Mouse (Mus musculus): Measurements from ENCODE around the gene Pfdn5. TPM values are rescaled to one million over a fixed set of nuclear protein-coding genes. Genes with fewer than 3 reads are reported as not detected.

Gene Pfdn5
- 100 to 1,000 TPM; 284 to 288 TPM for total RNA-seq (2021)

DNA sequence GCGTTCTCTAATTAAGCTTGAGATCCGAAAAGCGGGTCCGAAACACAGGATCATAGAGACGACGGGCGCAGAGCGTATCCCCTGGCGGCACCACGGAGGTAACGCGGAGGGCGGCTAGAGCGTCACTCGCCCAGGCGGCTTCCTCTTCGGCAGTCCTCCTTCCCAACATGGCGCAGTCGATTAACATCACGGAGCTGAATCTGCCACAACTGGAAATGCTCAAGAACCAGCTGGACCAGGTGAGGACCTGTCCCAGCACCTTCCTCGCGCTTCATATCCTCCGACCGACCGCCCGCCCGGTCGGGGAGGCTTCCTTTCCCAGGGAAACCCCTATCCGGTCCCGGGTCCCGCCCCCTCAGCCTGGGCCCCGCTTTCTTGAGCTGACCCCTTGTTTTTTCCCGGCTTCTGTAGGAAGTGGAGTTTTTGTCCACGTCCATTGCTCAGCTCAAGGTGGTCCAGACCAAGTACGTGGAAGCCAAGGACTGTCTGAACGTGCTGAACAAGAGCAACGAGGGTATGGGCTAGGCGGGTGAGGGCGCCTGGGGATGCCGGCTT is at the start of gene Pfdn5:
TSS of gene Pfdn5 (plus strand) at position 95 of the 555 bp plus-strand sequence.
- DNase-seq (ENCODE audit: low spot score), result peak; percentile 68

DNA sequence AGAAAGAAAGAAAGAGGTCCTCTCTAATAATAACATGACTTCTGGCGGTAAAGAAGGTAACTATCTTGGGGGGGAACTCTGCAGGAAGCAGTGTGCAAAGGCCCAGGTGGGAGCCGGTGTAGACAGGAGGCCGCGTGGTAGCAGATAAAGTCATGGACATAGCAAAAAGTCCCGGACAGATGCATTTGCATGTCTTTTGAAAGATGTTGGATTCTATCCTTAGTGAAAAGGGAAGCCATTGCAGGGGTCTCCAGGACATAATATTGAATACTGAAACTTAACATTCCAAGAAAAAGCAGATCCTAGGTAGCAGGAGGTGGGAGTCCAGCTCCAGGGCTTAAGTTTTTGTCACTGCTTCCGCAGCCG is 47.2 kb upstream of the Pfdn5 start:
- intact Hi-C loops (cut with DNase I), result loop anchor here (1.0 to 2.0 kb wide), 2 partner anchors 31 to 40 kb away; no protein-coding TSS in a partner anchor
- no peak for DNase-seq (ENCODE audit: low spot score)

More for the DNA sequence above, at the start of gene Pfdn5:
- intact Hi-C loops (cut with DNase I), result no loop called here

DNA sequence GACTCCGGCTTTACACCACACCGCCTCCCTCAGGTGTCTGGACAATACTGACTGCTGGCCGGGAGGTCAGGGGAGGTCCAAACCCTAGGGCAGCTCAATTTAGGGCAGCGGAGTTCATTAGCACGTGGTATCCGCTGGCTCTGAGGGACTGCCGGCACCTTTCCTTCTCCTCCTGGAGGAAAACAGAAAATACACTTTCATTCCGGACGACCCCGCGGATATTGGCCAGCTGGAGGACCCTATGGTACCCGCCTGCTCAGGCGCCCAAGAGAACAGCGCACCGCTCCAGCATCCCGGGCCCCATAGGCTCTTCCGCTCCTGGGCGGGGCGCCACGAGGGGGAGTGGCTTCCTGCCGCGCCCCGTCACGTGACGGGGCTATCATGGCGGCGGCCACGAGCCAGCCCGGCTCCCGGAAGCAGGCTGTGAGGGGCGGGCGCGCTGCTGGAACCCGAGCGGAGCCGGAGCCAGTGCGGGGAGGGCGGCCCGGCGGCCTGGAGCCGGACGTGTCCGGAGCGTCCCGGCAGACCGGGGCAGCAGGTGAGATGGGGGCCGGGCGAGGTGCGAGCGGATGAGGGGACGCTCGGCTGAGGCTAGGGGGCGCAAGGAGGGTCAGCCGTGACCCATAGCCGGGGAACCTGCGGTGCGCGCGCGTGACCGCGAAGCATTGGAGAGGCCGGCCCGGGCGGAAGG is 46.7 kb upstream of the Pfdn5 start, which contains the start of gene Mfsd5:
TSS of gene Mfsd5 (plus strand) at position 363 of the 691 bp plus-strand sequence.
- DNase-seq (ENCODE audit: low spot score), result peak; percentile 76
- intact Hi-C loops (cut with DNase I), result loop anchor here (1.0 to 2.0 kb wide), 2 partner anchors 32 to 40 kb away; no protein-coding TSS in a partner anchor

DNA sequence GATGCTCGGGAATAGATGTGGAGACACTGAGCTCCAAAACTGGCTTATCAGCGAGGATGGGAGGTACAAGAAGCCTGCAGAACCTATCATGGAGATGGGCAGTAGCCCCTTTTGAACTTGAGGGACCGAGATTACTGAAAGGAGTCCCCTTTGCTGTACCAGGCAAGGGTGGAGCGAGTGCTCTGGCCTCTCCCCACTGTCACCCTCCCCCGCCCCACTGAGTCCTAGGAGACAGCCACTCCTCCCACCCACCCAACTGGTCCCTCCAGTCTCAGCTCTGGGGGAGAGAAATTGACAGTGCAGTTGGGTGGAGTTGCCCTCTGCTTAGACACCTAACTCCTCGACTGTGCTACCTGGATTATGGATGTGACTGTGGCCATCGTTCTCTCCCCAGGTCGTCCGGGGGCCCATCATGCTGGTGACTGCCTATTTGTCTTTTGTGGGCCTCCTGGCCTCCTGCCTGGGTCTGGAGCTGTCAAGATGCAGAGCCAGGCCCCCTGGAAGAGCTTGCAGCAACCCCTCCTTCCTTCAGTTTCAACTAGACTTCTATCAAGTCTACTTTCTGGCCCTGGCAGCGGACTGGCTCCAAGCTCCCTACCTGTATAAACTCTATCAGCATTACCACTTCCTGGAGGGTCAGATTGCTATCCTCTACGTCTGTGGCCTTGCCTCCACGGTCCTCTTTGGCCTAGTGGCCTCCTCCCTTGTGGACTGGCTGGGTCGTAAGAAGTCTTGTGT is 46.0 kb upstream of the Pfdn5 start:
- intact Hi-C loops (cut with DNase I), result loop anchor here (1.0 to 2.0 kb wide), 2 partner anchors 33 to 41 kb away; no protein-coding TSS in a partner anchor
- DNase-seq (ENCODE audit: low spot score), result no peak

DNA sequence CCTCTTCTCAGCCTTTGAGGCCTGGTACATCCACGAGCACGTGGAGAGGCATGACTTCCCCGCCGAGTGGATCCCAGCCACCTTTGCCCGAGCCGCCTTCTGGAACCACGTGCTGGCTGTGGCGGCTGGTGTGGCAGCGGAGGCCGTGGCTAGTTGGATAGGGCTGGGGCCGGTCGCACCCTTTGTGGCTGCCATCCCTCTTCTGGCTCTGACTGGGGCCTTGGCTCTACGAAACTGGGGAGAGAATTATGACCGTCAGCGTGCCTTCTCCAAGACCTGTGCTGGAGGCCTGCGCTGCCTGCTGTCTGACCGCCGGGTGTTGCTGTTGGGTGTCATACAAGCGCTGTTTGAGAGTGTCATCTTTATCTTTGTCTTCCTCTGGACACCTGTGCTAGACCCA is 45.3 kb upstream of the Pfdn5 start:
- no peak for DNase-seq (ENCODE audit: low spot score)
- intact Hi-C loops (cut with DNase I), result no loop called here

DNA sequence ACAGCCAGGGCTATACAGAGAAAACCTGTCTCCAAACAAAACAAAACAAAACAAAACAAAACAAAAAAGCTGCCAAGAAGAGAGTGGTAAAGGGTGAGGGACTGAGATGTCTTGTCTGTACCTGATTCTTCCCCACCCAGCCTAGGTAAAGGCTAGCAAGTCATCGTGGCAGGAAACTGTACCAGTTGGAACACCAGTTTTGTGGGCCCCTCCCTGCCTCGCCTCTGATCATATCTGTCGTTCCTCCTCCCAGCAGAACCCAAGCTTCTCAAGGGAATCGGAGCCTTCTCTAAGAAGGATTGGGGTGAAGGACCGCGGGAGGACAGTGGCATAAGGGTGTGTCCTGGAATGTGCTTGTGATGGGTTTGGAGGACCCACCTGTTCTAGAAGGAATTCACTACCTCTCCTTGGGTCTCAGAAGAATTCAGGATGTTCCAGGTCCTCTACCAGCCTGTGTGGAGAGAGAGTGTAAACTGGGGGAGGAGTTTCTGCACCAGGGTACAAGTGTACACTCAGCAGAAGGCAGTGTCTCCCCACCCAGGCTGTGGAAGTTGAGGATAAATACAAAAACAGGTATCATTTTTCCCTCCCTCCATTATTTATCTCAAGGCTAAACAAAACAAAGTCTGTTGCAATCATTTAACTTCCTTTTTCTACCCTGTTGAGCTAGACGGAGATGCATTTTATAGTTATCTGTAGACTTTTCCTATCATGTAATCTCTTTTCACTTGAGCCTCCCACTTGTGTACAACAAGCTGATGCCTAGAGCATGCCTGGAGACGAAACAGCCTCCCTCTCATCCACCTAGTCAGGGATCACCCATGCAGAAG is 43.2 kb upstream of the Pfdn5 start:
- intact Hi-C loops (cut with DNase I), result no loop called here
- DNase-seq (ENCODE audit: low spot score), result no peak

DNA sequence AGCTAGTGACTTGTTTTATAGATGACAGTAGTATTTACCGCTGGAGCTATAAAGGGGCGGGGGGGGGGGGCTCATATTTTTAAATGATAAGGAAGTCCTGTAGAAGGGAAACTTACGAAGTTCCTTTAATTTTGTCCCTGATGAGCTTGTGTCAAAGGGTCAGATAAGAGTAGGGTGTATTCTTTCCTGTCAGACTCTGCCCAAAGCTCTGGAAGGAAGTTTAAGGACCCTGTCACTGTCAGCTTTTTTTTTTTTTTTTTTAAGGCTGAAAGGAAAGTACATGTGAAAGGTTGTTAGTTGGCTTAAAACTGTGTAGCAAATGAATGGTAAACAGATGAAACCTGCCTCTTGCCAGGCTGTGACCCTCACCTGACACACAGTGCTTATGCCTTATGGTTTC is 42.3 kb upstream of the Pfdn5 start:
- intact Hi-C loops (cut with DNase I), result no loop called here
- DNase-seq (ENCODE audit: low spot score), result no peak

DNA sequence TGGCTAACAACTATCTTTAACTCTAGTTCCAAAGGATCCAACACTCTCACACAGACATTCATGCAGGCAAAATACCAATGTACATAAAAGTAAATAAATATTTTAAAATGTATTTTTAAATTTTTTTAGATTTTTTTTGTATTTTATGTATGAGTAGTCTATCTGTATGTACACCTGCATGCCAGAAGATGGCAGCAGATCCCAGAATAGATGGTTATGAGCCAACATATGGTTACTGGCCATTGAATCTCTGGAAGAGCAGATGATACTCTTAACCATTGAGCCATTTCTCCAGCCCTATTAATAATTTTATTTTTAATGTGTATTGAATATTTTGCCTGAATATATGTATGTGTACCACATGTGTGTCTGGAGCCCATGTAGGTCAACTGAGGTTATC is 38.5 kb upstream of the Pfdn5 start:
- DNase-seq (ENCODE audit: low spot score), result no peak
- intact Hi-C loops (cut with DNase I), result loop anchor here (1.0 to 5.0 kb wide), 3 partner anchors 29 to 155 kb away; no protein-coding TSS in a partner anchor

DNA sequence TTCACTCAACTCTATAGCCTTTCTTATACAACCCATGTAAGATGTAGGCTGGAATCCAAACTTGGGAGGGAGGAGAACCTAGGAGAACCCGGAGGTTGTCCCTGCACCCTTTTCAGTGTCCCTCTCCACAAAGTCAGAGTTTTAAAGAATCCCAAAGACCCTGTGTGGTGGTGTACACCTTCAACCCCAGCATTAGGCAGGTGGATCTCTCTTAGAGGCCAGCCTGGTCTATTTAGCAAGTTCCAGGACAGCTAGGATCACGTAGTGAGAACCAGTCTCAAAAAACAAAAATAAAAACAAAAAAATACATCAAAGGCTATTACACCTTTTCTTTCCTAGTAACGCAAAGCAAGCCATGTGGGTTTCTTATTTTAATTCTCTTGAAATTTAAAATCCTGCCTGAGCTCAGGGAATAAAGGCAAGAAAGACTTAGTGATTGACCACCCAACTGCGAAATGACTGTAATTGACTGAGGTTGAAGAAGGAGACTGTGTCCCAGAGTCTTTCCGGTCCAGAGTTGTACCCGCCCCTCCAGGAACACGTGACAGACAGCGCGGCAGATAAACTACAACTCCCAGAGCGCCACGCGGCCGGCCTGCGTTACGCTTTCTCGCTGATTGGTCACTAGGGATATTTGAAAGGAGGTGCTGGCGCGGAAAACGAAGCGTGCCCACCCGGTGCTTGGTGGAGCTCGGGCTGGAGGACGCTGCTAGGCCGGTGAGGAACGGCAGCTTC is 30.1 kb upstream of the Pfdn5 start, which contains the start of gene Espl1:
TSS of gene Espl1 (plus strand) at position 634 of the 735 bp plus-strand sequence.
- DNase-seq (ENCODE audit: low spot score), result peak; percentile 88

DNA sequence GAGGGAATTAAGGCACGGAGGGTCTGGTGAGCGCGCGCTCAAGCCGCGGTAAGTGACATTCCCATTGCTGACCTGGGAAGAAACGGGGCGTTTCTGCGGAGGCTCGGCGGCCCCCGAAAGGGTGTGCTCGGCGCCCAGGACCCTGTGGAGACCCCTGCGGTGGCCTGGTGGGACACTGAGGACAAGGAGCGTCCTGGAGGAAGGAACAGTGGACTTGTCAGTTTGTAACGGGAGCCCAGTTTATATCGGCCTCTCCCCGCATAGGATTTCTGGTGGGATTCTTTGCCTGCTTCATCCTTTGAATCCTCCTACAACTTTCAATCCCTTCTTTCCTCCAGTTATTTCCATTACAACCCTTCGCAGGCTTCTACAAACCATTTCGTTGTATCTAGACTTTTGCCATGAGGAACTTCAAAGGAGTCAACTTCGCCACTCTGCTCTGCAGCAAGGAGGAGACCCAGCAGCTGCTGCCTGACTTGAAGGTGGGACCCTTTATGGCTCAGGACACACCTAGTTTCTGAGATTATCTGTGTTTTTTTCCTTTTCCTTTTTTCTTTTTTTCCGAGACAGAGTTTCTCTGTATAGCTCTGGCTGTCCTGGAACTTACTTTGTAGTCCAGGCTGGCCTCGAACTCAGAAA is 29.4 kb upstream of the Pfdn5 start:
- no peak for DNase-seq (ENCODE audit: low spot score)
- intact Hi-C loops (cut with DNase I), result no loop called here

More for the DNA sequence above, 30.1 kb upstream of the Pfdn5 start, which contains the start of gene Espl1:
- intact Hi-C loops (cut with DNase I), result no loop called here

DNA sequence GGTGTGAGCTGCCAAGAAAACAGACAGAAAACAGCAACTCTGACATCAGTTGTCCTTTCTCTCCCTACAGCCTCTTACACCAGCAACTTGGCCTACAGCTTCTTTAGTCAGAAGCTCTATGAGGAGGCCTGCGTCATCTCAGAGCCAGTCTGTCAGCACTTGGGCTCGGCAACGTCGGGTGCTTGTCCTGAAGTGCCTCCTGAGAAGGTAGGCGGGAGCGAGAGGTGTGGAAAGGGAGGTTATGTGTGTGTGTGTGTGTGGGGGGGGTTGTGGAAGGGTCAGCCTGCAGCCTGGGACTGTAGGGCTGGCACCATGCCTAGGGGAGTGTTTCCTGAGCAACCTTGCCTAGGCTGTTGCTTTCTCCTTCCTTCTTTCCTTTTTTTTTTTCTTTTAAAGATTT is 23.4 kb upstream of the Pfdn5 start:
- DNase-seq (ENCODE audit: low spot score), result no peak
- intact Hi-C loops (cut with DNase I), result no loop called here

DNA sequence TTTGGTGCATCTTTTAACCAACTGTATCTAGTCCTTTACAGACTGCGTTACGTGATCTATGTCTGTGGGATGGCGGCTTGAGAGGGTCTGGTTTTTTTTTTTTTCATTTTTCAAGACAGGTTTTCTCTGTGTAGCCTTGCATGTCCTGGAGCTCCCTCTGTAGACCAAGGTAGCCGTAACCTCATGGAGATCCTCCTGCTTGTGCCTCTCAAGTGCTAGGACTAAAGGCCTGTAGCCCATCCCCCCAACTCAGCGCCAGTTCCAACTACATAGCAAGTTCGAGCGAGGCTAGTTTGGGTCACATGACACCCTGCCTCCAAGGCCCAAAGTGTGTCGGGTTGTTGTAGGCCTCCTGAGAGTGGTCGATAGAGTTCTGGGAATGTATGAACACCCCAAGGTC is 17.2 kb upstream of the Pfdn5 start:
- intact Hi-C loops (cut with DNase I), result no loop called here
- DNase-seq (ENCODE audit: low spot score), result no peak

DNA sequence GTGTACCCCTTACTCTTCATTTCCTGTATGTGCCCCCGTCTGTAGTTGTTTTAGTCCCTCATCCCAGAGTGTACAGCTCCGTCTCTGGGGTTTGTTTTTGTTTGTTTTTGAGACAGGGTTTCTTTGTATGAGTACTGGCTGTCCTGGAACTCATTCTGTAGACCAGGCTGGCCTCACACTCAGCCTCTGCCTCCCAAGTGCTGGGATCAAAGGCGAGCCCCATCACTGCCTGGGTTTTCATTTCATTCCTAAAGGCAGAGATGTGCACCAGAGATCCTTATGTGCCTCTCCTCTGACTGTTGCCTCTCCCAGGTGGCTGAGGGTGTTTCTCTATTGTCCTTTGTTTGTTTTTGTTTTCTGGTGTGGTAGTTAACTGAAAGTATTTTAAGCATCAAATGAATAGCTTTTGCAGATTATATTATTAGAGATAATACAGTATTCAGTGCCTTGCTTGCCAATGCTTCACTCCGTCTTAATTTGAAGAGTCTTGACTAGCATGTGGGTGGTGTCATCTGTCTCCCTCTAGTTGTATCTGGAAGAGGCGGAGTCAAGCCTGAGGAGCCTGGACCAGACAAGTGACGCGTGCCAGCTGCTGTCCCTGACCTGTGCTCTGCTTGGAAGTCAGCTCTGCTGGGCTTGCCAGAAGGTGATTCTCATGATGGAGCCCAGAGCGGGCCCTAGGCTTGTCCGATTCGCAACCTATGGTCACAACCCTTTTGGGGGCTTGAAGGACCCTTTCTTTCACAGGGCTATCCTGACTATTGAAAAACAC is 15.7 kb upstream of the Pfdn5 start:
- intact Hi-C loops (cut with DNase I), result no loop called here

DNA sequence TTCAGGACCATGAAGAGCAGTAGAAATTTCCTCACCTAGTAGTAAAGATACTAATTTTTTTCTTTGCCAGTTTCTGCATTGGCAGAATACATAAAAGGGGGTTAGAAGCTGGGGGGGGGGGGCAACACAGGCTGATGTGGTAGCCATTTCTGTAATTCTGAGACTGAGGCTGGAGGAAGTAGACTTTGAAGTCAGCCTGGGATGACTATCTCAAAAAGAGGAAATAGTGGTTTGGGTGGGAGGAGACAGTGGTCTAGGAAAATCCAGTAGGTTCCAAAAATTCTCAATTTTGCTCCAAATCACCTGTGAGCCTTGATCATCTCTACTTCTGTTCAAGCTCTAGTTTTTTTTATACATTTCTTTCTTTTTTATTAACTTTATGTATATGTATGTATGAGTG is 14.4 kb upstream of the Pfdn5 start:
- intact Hi-C loops (cut with DNase I), result no loop called here
- DNase-seq (ENCODE audit: low spot score), result no peak

More for the DNA sequence above, 15.7 kb upstream of the Pfdn5 start:
- DNase-seq (ENCODE audit: low spot score), result peak; percentile 55

DNA sequence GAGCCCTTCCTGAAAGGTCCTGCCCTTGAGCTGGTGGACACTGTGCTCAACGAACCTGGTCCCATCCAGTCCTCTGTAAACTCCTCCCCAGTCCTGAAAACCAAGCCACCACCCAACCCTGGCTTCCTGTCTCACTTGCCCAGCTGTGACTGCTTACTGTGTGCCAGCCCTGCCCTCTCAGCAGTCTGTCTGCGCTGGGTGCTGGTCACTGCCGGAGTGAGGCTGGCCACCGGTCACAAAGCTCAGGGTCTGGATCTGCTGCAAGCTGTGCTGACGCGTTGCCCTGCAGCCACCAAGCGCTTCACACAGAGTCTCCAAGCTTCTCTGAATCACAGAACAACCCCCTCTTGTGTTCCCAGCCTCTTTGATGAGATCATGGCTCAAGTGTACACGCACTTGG is 10.6 kb upstream of the Pfdn5 start:
- DNase-seq (ENCODE audit: low spot score), result peak; percentile 38

DNA sequence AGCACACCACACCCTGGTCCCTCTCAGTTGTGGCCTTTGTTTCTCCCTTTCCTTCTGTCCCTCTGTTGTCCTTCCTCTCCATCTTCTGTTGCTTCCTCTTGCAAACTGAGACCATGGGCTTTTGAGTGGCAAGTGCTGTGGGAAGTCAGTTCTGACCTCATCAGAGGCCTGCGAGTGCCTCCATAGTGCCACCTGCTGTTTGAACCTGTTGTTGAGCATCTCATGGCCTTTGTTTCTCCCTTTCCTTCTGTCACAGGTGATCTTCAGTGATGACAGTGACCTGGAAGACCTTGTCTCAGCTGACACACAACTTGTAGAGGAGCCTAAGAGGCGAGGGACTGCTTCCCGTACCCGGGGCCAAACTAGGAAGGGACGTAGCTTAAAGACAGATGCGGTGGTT is 9.7 kb upstream of the Pfdn5 start:
- intact Hi-C loops (cut with DNase I), result loop anchor here (1.0 kb wide), 2 partner anchors 29 to 77 kb away; no protein-coding TSS in a partner anchor
- peak; percentile 40 for DNase-seq (ENCODE audit: low spot score)

More for the DNA sequence above, 10.6 kb upstream of the Pfdn5 start:
- intact Hi-C loops (cut with DNase I), result no loop called here

DNA sequence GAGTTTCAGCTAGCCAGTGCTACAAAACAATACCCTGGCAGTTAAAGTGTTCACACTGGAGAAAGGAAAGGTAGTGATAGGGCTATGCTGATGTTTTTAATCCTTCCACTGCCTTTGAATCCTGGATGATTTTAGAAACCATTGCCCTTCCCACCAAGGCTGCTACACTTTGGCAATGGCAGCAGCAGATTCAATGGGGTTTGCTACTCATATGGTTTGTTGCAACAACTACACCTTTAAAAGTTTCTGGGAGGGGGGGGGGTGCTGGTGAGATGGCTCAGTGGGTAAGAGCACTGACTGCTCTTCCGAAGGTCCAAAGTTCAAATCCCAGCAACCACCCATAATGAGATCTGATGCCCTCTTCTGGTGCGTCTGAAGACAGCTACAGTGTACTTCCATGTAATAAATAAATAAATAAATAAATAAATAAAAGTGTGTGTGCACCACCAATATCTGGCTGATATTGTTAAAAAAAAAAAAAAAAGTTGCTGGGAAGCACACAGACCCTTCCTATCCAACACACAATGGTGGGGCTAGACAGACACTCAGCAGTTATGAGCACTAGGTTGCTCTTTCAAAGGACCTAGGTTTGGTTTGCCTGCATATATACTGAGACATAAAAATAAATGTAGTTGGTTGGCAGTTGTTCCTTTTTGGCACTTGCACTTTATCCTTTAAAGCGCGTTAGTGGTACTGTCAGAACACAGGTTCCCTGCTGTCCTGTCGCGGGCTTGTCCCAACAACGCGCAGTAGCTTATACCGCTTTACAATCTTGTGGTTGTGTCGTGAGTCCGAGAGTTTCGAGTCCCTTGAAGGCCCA is 1.1 kb upstream of the Pfdn5 start:
- DNase-seq (ENCODE audit: low spot score), result no peak
- intact Hi-C loops (cut with DNase I), result no loop called here
